Mouse (Mus musculus): Measurements from ENCODE around the gene Vti1a.

Vti1a gene

DNA sequence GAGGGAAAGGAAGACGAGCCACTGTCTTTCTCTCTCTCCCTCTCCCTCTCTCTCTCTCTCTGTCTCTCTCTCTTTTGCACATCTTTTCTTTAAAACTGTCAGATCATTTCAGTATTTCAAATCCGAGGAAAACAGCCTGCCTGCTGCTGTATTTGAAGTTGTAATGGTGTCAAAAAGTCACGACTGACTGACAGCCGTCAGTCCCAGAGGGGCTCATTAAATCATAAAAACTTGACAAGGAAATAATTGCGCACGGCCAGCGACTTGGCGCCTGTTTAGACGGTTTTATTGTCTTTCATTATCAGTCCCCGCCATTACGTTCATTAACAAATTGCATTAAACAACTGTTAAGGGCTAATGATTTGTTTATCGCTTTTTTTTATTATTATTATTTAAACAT, 310.9 kb downstream of the Vti1a start:
- no peak for DNase-seq (ENCODE audit: low spot score)

DNA sequence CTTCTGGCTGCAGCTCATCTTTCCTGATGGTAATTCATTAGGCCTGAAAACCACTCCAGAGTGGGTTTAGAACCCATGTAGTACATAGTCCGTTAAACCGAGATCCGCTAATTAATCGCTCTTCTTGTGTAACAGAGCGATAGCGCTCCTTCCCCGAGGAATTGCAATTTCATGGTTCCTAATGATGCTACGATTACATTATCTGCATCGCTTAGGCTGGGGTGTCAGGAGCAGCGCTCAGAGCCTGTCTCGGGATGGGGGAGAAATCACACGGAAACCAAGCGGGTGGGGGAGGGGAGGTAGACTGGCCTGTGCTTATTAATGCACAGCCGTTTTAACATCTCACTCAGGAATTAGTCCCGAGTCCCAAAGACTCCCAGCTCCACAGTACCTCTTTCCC, 319.4 kb downstream of the Vti1a start:
- peak; percentile 46 for DNase-seq (ENCODE audit: low spot score)

DNA sequence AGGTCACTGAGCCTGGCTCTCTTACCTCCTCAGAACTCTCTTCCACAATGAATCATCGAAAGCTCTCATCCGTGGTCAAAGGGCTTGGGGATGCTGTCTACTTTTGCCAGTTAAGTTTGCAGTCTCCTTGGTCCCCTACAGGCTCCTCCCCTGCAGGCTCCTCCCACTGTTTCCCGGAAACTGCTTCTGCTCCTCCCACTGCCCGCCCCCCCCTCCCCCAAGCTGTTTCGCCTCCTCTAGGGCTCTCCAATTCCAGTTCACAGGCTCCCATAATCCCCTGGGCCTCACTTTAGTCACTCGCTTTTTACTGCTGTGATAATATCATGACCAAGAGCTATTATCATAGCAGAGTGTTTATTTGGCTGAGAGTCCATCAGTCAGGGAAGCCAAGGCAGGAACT, 324.2 kb downstream of the Vti1a start:
- no peak for DNase-seq (ENCODE audit: low spot score)

DNA sequence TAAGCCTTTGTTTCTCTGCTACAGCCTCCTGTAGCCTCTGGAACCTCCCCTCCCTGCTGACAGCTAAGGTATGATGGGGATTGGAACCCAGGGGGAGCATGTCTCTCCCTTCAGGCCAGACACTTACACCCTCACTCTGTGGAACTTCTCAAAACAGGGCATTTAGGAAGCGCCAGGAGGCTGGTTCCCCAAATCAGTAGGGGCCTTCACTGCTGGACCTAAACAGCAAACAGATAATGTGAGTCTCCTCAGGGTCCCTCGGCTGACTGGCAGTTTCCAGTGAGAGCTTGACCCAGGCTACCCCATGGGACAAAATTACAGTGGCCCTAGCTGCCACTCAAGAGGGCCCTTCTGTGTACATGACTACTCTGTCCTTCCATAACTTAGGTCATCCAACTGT, 325.8 kb downstream of the Vti1a start:
- DNase-seq (ENCODE audit: low spot score) = no peak

DNA sequence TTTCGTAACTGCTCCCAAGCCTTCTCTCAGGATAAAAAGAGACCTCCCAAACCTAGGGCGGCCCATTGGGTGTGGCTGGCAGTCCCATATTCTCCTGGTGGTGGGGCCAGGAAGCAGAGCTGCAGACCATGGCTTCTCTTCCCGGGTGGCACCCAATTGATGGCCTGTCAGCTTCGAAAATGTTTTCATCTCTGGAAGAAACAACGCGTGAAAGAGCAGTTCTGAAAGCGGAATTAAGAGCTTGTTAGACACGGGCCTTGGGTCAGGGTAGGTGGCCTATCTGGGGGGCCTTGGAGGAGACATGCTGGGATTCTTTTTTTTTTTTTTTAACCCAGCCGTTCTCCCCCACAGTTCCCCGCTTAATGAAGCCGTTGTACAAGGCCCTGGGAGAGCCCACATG, 326.3 kb downstream of the Vti1a start:
- no peak for DNase-seq (ENCODE audit: low spot score)

DNA sequence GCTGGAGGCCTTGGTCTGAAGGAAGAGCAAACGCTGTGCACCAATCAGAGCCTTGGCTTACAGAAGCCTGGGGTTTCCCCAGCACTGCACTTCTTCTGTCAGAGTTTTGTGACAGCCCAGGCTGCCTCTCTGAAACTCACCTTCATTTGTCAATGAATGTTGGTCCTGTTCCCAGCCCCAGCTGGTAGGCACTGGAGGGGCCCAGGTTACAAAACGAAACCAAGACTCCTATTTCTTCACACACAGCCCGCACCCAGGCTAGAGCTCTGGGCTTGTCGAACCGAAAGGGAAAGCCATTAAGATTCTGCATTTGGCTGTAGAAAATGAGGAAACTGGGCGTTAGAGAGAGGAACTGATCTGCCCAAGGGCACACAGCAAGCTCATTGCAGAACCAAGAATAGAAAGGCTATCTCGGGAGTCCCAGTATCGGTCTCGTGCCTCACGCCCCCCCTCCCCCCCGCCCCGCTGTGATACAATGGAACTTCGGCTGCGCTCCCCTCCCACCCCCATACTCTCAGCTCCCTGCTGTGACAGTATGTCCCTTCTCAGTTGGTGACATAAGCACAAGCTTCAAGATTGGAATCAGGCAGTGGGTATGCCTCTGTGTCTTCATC, 327.3 kb downstream of the Vti1a start:
- peak; percentile 34 for DNase-seq (ENCODE audit: low spot score)

DNA sequence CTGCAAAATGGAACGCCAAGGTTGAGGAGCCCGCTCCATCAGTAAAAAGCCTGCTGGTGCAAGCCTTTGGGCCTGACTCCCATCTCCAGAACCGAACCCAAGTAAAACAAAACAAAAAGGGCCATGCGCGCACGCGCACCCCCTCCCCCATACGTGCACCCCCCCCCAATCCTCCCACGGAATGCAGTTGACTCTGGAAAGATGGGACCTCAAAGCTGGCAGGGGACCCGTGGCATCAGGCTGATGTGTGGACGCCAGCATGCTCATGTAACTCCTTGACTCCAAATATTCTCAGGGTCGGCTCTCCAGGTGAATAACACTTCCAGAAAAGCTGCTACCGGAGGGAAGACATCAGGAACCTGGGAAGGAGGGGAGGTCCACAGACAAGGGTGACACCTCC, 327.8 kb downstream of the Vti1a start:
- no peak for DNase-seq (ENCODE audit: low spot score)

DNA sequence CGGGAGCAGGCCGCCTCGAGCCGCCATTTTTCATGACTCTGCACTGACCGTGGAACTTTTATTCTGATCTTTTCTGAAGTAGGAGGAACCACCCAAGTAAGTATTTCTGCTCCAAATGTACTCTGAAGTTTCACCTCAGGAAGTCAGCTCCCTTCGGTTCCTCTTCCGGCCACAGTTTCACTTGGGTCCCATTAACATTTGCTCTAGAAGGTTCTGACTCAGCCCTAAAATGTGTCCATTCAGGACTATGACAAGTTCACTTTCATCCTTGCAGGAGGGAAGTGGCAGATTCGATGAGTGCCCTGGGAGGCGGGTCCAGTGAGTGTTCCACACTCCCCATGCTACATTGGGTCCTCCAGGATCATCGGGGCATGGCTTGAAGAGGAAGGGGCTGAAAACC, 333.3 kb downstream of the Vti1a start:
- DNase-seq (ENCODE audit: low spot score) = no peak

DNA sequence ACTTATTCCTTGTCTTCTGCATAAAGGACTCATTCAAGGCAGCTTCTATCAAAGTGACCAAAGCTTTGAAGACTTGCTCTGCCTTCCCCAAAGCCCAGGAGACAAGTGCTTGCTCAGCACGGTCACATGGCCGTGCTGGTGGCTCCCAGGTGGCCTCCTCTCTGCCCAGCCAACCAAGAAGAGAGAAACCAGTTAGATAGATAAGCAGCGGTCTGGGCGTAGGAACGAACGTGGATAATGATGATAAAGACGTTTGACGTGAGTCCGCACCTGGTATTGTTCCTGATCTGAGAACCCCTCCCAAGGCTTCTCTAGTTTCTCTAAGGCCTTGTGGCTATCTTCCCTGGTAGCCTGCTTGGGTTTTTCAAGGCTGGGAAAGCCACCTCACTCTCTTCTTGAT, 334.9 kb downstream of the Vti1a start:
- no peak for DNase-seq (ENCODE audit: low spot score)

DNA sequence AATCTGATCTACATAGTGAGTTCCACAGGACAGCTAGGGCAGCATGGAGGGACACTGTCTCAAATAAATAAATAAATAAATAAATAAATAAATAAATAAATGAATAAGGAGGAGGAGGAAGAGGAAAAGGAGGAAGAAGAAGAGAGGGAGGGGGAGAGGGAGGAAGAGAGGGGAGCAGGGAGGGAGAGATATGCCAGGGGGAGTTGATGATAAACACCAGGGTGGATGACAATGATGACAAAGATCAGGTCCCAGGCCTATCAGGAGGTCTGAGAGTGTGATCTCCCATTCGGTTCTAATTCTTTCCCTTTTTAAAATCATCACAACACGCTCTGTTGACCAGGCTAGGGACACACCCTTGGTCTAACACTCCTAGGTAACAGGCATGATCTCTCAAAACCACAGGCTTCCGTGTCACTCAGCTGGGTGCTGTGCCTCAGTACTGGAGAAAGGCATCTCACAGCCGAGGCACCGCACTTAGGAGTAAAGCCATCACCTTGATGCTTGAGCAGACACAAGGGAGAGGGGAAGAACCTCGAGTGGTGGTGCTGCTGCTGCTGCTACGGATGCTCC, 336.7 kb downstream of the Vti1a start:
- no peak for DNase-seq (ENCODE audit: low spot score)

DNA sequence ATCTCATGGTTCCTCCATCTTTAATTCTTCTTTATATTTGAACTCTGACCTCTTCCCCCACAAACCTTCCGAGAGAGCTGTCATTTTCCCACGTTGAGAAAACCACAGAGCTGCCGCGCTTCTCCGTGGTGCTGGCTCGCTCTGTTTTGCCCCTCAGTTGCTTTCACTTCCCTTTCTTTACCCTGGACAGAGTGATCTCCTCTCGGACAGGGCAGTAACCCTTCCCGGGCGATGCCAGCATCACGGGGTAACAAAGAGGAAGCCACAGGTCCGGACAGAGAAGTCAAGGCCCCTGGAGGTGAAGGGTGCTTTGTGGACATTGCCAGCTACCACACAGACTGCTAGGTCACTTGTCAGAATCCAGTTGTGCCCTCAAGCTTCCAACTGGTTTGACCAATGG, 344.1 kb downstream of the Vti1a start:
- DNase-seq (ENCODE audit: low spot score) = no peak

DNA sequence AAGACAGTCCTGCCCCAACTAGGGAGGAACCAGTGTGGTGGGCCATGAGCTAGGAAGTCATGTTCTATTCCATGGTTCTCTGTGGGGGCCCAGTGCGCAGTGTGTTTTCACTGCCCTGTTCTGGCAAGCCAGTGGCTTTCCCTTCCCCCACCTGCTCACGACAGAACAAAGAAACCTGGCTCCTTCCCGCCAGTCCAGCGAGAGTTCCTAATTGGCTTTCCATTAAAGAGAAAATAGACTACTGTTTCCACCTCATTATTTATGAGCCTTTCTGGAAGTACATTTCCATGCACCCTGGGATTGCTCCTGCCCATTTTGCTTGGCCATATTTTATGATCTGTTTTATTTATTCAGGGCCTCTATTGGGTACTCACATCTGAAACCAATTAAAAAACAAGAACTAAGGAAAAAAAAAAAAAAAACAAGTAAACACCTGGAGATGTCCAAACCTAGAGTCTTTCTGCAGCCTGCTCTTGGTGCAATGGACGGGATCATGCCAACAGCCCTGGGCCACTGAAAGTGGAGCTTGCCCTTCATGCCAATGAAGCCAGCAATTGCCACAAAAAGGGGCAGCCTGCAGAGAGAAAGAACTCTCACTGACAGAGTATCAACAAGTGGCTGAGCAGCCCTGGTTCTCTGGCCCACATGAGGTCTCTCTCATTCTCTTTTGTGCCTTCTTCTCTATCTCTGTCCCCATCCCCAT, 346.6 kb downstream of the Vti1a start:
- peak; percentile 14 for DNase-seq (ENCODE audit: low spot score)

DNA sequence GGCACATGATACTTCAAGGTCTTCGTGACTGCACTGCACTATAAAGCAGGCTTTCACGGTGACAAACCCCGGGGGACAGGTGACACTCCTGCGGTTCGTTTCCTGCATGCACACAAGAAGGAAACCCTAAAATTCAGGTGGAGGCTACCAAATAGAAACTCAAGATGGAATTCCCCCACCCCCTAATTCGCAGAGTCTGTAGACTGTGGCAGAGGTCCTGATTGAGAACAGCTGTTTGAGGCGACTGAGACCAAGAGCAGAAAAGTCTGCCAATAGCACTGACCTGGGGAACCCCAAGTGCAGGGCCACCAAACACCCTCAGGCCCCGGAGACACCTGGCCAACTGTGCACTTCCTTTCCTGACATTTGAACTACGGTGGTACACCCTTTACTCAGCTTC, 351.7 kb downstream of the Vti1a start:
- no peak for DNase-seq (ENCODE audit: low spot score)

DNA sequence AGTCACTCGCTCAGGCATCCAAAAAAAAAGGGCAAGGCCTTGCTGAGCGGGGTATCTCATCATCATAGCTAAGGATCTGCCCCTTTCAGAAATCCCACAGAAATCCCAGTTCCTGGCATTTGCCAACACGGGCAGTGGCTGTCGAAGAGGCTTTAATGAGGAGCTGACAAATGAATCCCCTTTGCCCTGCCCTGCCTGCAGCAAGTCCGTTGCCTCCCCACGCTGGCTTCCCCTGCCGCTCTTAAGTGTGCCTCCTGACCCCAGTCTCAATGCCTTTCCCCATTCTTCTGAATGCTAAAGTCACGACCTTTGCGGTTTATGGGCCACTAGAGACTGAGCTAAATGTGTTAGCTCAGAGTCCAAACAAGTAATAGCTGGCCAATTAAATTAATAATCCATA, 352.8 kb downstream of the Vti1a start:
- DNase-seq (ENCODE audit: low spot score) = no peak

All from MN1 (cell line).